Mouse (Mus musculus) retina, embryonic 14.5 days (tissue): ENCODE data around the gene Spty2d1.

Experiments
- DNase-seq: peaks from one replicate; pipeline ENCODE4 v3.0.0-alpha.2; 2015; ENCODE audit warnings: low spot score

Gene Spty2d1

DNA sequence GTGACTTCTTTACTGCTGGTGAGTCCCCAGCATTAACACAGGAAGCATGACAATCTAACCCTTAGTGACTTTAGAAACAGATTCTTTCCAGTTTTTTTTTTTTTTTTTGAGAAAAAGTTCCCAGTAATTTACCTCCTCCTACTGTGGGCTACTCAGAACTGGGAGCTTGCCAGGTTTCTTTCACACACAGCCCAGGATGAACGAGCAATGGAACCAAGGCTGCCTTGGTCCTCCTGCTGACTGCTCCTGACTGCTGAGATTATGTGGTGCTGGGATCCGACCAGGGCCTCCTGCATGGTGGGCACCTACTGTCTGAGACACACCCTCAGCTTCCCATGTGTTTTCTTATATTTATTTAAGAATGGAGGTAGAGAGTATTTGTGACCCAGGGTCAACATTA lies 21.1 kb downstream of the Spty2d1 start:
- DNase-seq: no peak

DNA sequence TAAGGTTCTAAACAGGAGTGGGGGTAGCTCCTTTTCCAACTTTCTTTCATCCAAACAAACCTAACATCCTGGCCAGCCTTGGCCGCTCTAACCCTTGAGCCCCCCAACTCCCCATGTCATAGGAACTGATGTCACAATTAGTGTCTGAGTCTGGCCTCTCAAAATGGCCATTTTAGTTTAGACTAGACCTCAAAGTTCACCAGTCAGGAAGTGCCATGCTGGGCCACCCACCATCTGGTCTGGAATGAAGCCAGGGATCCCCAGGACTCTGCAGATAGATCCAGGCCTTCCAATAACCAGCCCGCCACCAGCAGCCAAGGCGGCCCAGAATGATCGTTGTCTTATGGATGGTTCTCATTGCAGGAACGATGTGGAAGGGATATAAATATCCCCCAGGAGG lies 21.6 kb downstream of the Spty2d1 start:
- no peak for DNase-seq

DNA sequence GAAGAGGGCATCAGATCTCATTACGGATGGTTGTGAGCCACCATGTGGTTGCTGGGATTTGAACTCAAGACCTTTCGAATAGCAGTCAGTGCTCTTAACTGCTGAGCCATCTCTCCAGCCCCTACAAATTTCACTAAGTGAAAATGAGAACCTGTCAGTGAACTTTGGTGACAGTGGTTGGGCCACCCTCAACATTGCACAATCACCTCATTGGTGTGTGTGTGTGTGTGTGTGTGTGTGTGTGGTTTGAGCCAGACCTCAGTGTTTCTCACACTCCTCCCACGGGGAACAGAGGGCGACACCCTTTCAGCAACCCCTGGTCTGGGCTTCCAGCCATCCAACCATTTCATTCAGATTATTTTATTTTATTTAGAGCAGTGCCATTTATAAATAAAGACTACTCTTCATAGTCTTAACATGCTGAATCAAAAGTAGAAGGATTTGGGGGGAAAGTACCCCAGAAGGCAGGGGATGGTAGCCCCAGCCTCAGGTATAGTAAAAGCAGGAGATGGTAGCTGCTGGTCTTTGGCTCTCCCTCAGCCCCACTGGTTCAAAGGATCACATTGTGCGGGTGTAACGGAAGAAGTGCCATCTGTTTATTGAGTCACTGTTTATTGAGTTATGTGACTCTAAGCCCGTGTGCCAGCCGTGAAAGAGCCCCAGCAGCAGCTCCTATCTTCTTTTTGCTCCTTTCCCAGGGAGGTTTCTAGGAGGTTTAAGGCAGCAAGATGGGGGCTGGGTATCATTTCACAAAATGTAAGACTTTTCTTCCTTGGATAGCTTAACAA lies 22.3 kb downstream of the Spty2d1 start:
- DNase-seq: no peak

DNA sequence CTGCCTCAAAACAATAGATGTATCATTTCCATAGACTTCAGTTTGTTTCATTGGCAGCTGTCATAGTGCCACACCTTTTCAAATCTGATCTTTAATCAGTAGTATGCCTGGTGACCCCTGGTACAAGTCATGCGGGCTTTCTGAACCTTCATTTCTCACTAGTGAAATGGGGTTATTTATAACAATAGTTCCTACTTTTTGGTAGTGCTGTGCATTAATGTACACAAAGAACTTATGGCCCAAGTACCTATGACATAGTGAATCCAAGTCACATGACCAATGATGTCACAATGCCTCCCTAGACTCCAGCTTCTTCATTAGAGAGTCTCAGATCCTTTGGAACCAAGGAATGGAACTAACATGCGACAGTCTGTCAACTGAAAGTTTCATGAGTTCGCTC lies 24.9 kb downstream of the Spty2d1 start, which contains the start of gene Gm9999:
TSS of gene Gm9999 (plus strand) at position 301 of the 400 bp plus-strand sequence.
- DNase-seq: no peak

DNA sequence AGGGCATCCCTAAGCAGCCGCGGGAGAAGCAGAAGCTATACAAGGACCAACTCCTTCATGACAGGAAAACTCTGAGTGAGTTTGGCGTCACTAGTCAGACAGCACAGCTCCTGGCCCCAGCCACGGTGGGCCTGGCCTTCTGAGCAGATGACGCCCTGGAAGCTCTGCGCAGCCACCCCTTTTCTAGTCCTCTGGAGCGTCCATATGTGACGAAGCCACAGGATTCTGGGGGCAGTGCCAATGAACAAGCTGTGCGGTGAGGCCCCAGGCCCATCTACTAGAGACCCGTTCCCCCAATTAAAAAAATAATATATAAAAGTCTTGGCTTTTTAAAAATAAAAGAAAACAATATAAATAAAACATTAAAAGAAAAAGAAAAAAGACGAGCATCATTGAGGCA lies 32.8 kb downstream of the Spty2d1 start:
- no peak for DNase-seq

- DNase-seq: no peak
These were observed 33.6 kb downstream of the Spty2d1 start for GRCm38 (mm10) chr7:46974648-46975047.

DNA sequence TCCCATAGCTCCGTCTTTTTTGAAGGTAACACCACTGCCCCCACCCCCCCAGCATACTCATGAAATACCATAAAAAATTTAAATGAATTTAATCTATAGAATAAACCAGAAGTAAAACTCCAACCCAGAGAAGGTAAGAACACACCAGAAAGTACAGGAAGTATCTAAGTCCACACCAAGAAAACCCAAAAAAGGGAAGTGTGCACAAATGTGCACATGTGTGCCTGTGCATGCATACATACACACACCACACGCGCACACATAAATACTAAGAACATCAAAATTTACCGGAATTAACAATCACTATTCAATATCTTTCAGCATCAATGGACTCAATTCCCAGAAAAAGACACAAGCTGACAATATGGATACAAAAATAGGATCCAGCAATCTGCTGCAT lies 38.3 kb downstream of the Spty2d1 start:
- no peak for DNase-seq

GRCm38 (mm10) chr7:46964070-46964469 lies 44.1 kb downstream of the Spty2d1 start:
- no peak for DNase-seq

DNA sequence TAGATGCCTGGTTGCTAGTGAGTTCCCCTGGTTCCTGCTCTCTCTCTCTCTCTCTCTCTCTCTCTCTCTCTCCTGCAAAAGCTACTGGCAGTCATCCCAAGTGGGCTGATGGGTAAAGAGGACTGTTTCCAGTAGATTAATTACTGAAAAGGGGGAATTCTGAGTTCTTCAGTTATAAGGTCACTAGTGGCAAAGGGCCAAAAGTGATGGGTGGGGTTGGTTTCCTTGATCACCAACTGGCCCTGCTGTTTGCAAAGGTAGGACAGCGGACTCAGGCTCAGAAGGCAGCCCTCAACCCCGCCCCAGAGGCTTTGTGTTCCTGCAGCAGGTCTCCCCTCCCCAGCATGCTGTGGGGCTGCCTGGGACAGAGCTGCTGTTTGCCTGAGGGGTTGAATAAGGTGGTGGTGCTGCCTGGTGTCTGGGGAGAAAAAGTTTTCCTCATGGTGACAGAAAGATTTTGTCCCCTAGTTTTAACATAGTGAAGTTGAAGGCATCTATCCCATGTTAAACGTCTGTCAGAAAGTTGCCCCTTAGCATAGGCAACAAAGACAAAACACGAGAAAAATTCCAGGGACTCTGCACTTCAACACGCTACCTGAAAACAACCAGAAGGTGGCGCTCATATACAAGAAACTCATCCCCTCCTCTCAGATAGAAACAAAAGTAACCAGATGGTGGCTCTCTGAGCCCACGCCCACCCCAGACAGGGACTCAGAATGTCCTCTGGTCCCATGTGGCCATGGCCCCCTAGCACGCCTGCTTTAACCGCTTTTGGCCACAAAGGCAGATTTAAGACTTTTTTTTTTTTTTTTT lies 45.2 kb downstream of the Spty2d1 start:
- peak; percentile 95 for DNase-seq

DNA sequence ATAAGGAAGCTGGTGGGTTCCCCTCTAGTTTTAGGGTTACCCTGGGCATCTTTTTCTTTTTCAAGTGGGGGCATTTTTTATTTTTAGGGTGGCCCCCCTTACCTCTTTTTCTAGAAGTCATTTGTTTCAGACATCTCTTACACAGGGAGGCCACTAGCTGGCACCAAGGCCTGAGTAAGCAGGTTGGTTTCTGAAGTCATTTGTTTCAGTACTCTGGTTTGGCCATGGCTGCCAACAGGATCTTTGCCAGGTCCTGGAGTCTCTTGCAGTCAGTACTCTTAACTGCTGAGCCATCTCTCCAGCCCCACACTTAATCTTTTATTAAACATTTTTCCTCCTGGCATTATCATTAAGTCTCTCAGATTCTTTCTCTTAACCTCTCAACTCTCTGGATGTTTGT lies 46.1 kb downstream of the Spty2d1 start:
- no peak for DNase-seq

DNA sequence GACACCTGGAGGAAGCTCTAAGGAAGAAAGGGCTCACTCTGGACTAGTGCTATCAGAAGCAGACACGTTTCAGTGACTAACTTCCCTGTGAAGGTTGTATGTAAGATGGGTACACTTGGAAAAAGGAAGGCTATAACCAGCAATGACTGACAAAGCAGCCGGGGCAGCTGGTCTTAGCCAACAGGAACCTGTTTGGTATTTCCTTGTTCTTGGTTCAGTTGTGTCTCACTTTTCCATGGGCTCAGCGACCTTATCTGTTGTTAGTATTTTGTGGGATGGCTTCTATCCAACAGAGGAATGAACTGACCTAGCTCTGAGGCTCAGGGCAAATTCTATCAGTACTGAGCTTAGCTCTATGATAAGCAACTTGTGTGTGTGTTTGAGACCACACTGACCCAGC lies 47.2 kb downstream of the Spty2d1 start:
- no peak for DNase-seq

DNA sequence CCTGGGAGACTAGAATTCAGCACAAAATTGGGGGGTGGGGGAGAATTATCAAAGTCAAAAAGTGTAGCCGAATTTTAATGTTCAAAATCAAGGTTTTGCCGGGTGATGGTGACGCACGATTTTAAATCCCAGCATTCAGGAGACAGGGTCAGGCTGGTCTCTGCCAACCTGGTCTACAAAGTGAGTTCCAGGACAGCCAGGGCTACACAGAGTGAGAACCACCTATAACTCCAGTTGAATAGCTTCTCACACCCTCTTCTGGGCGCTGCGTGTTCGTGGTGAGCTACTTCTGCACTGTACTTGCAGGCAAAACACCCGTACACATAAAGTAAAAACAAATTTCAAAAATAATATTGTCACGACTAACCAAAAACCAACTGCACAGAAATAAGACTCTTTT lies 49.4 kb downstream of the Spty2d1 start:
- peak; percentile 5 for DNase-seq

DNA sequence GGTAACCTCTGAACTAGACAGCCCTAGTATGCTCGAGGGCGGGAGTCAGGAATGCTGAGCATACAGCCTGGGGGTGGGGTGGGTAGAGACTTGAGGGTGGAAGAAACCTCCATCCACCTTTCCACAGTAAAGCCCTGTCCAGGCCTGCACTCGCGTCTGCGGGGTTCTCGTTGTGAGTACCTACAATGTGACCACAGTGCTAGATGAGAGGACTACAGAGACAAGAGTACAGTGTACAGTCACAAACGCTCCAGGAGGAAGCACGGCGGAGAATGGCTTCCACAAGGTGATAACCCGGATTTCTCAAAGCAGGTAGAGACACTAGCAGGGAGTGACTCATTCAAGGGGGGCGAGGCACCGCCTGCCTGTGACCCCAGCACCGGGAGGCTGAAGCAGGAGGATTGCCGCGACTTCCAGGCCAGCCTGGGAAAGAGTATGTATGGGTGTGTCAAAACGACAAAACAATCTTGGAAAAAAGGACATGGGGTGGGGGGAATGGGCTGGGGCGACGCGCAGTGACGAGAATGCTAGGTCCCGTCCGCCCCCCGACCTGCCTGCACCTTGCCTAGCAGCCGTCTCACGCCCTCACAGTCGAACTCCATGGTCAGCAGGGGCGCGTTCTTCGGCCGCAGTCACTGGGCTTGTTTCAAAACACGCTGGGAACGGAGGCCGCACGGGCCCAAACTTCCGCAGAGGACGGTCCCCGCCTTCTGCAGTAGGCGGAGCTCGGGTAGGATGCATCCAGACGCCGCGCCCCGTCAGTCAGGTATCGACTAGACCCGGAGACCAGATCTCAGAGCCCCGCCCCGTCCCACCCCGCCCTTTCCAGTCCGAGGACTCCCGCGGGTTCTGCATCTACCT lies 50.1 kb downstream of the Spty2d1 start, which contains the start of gene Uevld:
TSS of gene Uevld (minus strand) at position 697 of the 861 bp plus-strand sequence.
- DNase-seq: peak; percentile 95
